Mouse (Mus musculus) cerebellum, adult 8-10 months (tissue): ENCODE measurements around the gene Trrap.

Experiments used
- DNase-seq: peaks from one replicate; pipeline ENCODE4 v3.0.0; 2022

The Trrap gene

GRCm38 (mm10) chr5:144786464-144786863 is 18.9 kb downstream of the Trrap start:
- DNase-seq = no peak

GRCm38 (mm10) chr5:144793374-144793773 is 25.8 kb downstream of the Trrap start:
- no peak for DNase-seq

- peak; percentile 23 for DNase-seq
Observed at GRCm38 (mm10) chr5:144794687-144795086, 27.2 kb downstream of the Trrap start.

GRCm38 (mm10) chr5:144797116-144797515 is 29.6 kb downstream of the Trrap start:
- DNase-seq = no peak

- no peak for DNase-seq
Observed at GRCm38 (mm10) chr5:144803066-144803465, 35.5 kb downstream of the Trrap start.

- DNase-seq = no peak
Observed at GRCm38 (mm10) chr5:144804181-144804580, 36.6 kb downstream of the Trrap start.

- DNase-seq = no peak
Observed at GRCm38 (mm10) chr5:144806931-144807330, 39.4 kb downstream of the Trrap start.

- DNase-seq = peak; percentile 68
Observed at GRCm38 (mm10) chr5:144828365-144829102, 61.0 kb downstream of the Trrap start.

- no peak for DNase-seq
Observed at GRCm38 (mm10) chr5:144829631-144830030, 62.1 kb downstream of the Trrap start.

- DNase-seq = no peak
Observed at GRCm38 (mm10) chr5:144831840-144832469, 64.4 kb downstream of the Trrap start.

- no peak for DNase-seq
Observed at GRCm38 (mm10) chr5:144836100-144836499, 68.6 kb downstream of the Trrap start.

GRCm38 (mm10) chr5:144845352-144845751 is 77.8 kb downstream of the Trrap start:
- peak; percentile 81 for DNase-seq

GRCm38 (mm10) chr5:144848735-144849134 is 81.2 kb downstream of the Trrap start:
- no peak for DNase-seq

GRCm38 (mm10) chr5:144849932-144850331 is 82.4 kb downstream of the Trrap start:
- DNase-seq = no peak

GRCm38 (mm10) chr5:144851820-144852219 is 84.3 kb downstream of the Trrap start:
- no peak for DNase-seq

- DNase-seq = no peak
Observed at GRCm38 (mm10) chr5:144853931-144854330, 86.4 kb downstream of the Trrap start.

GRCm38 (mm10) chr5:144855936-144856335 is 88.4 kb downstream of the Trrap start:
- no peak for DNase-seq

- no peak for DNase-seq
Observed at GRCm38 (mm10) chr5:144858527-144858926, 91.0 kb downstream of the Trrap start.

GRCm38 (mm10) chr5:144859284-144859683 is 91.8 kb downstream of the Trrap start:
- DNase-seq = no peak

GRCm38 (mm10) chr5:144860913-144861312 is 93.4 kb downstream of the Trrap start:
- no peak for DNase-seq

- DNase-seq = no peak
Observed at GRCm38 (mm10) chr5:144866923-144867322, 99.4 kb downstream of the Trrap start.

GRCm38 (mm10) chr5:144869466-144869865 is 101.9 kb downstream of the Trrap start:
- no peak for DNase-seq

GRCm38 (mm10) chr5:144870782-144871181 is 103.2 kb downstream of the Trrap start:
- DNase-seq = no peak

GRCm38 (mm10) chr5:144871775-144872174 is 104.2 kb downstream of the Trrap start:
- no peak for DNase-seq

- DNase-seq = no peak
Observed at GRCm38 (mm10) chr5:144872326-144872725, 104.8 kb downstream of the Trrap start.
